Mouse (Mus musculus): ENCODE data around the gene Slc25a13. TPM values are rescaled to one million over a fixed set of nuclear protein-coding genes. Genes with fewer than 3 reads are reported as not detected.

The Slc25a13 gene
- polyA plus RNA-seq, 1 experiment: 89.0 TPM

DNA sequence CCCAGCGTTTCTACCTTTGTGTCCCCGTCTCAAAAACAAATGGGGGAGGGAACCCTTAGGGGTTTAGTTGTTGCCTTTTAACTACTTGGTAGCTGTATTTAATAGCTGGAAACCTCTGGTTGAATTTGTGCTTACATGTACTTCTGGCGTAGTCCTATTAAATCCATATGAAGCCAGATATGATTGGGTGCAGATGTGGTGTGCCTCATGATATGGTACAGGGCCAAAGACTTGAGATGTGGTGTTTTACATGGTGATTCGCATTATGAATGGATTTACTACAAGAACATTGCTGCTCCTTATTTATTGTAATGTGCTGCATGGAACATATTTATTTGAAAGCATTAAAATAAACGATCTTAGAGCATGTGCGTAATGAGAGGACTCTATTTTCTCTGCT lies 189.3 kb downstream of the Slc25a13 start:
- no peak for TF ChIP-seq POLR2A (IDR thresholded peaks at IDR 0.05; ENCODE audit: insufficient read depth, low read length)
- TF ChIP-seq EP300 (IDR thresholded peaks at IDR 0.05; ENCODE audit: insufficient read depth, low read depth, low read length): no peak
- TF ChIP-seq CTCF (IDR thresholded peaks at IDR 0.05; ENCODE audit: low read depth, low read length): no peak
- no peaks in the 10 kb centered on the region for H3K4me1 ChIP-seq (ENCODE audit: control insufficient read depth, insufficient read depth, low read length)
- H3K4me3 ChIP-seq (ENCODE audit: low read depth, low read length): no peak overlapping the region
- H3K9ac ChIP-seq (ENCODE audit: low read depth, poor library complexity, severe bottlenecking): no peak overlapping the region
- no peak overlapping the region for H3K27ac ChIP-seq (ENCODE audit: insufficient read depth, low read length)
- H3K27me3 ChIP-seq (ENCODE audit: control insufficient read depth, insufficient read depth, low read length, poor library complexity, severe bottlenecking): no peaks in the 10 kb centered on the region; the same call in 1 of the 2 replicates
- H3K36me3 ChIP-seq (ENCODE audit: control insufficient read depth, insufficient read depth, low read length, poor library complexity, severe bottlenecking): no peaks in the 10 kb centered on the region
- no peaks in the 10 kb centered on the region for H3K9me3 ChIP-seq (replicated peaks; ENCODE audit: control insufficient read depth, insufficient read depth, low read length, poor library complexity, severe bottlenecking)

GRCm38 (mm10) chr6:6023976-6024375 lies 193.0 kb downstream of the Slc25a13 start:
- Histone ChIP-seq H3K36me3 (ENCODE audit: control insufficient read depth, insufficient read depth, low read length, poor library complexity, severe bottlenecking) (no peaks in the 10 kb centered on the region), H3K9me3 (replicated peaks; ENCODE audit: control insufficient read depth, insufficient read depth, low read length, poor library complexity, severe bottlenecking) (no peaks in the 10 kb centered on the region), H3K27ac (ENCODE audit: insufficient read depth, low read length) (no peak overlapping the region), H3K9ac (ENCODE audit: low read depth, poor library complexity, severe bottlenecking) (no peak overlapping the region), H3K4me1 (ENCODE audit: control insufficient read depth, insufficient read depth, low read length) (no peaks in the 10 kb centered on the region), H3K27me3 (ENCODE audit: control insufficient read depth, insufficient read depth, low read length, poor library complexity, severe bottlenecking) (no peaks in the 10 kb centered on the region; the same call in 1 of the 2 replicates), H3K4me3 (ENCODE audit: low read depth, low read length) (no peak overlapping the region)
- TF ChIP-seq EP300 (IDR thresholded peaks at IDR 0.05; ENCODE audit: insufficient read depth, low read depth, low read length): no peak
- TF ChIP-seq CTCF (IDR thresholded peaks at IDR 0.05; ENCODE audit: low read depth, low read length): no peak
- TF ChIP-seq POLR2A (IDR thresholded peaks at IDR 0.05; ENCODE audit: insufficient read depth, low read length): no peak

GRCm38 (mm10) chr6:6016931-6017330 lies 200.0 kb downstream of the Slc25a13 start:
- Histone ChIP-seq H3K36me3 (ENCODE audit: control insufficient read depth, insufficient read depth, low read length, poor library complexity, severe bottlenecking) (no peaks in the 10 kb centered on the region), H3K4me1 (ENCODE audit: control insufficient read depth, insufficient read depth, low read length) (no peaks in the 10 kb centered on the region), H3K4me3 (ENCODE audit: low read depth, low read length) (no peak overlapping the region), H3K9me3 (replicated peaks; ENCODE audit: control insufficient read depth, insufficient read depth, low read length, poor library complexity, severe bottlenecking) (no peaks in the 10 kb centered on the region), H3K9ac (ENCODE audit: low read depth, poor library complexity, severe bottlenecking) (no peak overlapping the region), H3K27ac (ENCODE audit: insufficient read depth, low read length) (no peak overlapping the region), H3K27me3 (ENCODE audit: control insufficient read depth, insufficient read depth, low read length, poor library complexity, severe bottlenecking) (no peaks in the 10 kb centered on the region)
- TF ChIP-seq CTCF (IDR thresholded peaks at IDR 0.05; ENCODE audit: low read depth, low read length) (no peak), EP300 (IDR thresholded peaks at IDR 0.05; ENCODE audit: insufficient read depth, low read depth, low read length) (no peak), POLR2A (IDR thresholded peaks at IDR 0.05; ENCODE audit: insufficient read depth, low read length) (no peak)

DNA sequence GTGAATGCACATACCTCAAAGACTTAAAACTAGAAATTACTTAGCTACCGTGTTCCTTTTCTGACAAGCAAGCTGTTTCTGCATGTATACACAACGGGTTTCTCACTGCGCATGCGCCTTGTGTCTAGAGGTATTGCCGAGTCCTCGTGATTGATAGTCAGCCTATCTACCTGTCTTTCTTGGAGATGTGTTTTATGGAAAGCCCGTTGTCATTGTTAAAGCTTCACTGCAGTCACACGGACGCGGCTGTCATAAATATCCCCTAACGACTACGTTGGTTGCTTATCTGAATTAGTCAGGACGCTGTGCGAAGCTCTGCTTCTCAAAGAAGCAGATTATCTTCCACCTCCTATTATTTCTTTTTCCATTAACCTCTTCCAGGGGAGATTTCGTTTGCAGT lies 201.4 kb downstream of the Slc25a13 start:
- Histone ChIP-seq H3K4me3 (ENCODE audit: low read depth, low read length) (no peak overlapping the region), H3K9me3 (replicated peaks; ENCODE audit: control insufficient read depth, insufficient read depth, low read length, poor library complexity, severe bottlenecking) (no peaks in the 10 kb centered on the region), H3K9ac (ENCODE audit: low read depth, poor library complexity, severe bottlenecking) (no peak overlapping the region), H3K4me1 (ENCODE audit: control insufficient read depth, insufficient read depth, low read length) (no peaks in the 10 kb centered on the region), H3K36me3 (ENCODE audit: control insufficient read depth, insufficient read depth, low read length, poor library complexity, severe bottlenecking) (no peaks in the 10 kb centered on the region), H3K27ac (ENCODE audit: insufficient read depth, low read length) (no peak overlapping the region), H3K27me3 (ENCODE audit: control insufficient read depth, insufficient read depth, low read length, poor library complexity, severe bottlenecking) (no peaks in the 10 kb centered on the region)
- TF ChIP-seq EP300 (IDR thresholded peaks at IDR 0.05; ENCODE audit: insufficient read depth, low read depth, low read length) (no peak), POLR2A (IDR thresholded peaks at IDR 0.05; ENCODE audit: insufficient read depth, low read length) (no peak), CTCF (IDR thresholded peaks at IDR 0.05; ENCODE audit: low read depth, low read length) (no peak)

DNA sequence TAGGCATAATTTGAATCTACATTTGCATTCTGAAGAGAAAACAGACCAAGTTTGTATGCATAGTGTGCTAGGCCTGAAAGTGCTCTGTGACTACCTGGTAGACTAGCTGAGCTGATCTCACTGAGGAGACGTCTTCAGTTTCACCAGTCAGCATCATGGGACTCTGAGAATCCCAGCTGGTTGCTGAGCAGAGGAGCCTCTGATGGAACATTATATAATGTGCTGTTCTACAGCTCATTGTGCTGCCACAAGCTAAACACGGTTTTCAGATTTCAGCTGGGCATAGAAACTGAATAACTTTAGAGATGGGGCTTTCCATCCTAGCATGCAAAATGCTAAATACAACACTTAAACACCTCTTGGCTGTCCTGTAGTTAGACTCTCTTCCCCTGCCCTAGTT lies 205.6 kb downstream of the Slc25a13 start:
- no peak overlapping the region for H3K27ac ChIP-seq (ENCODE audit: insufficient read depth, low read length)
- H3K9ac ChIP-seq (ENCODE audit: low read depth, poor library complexity, severe bottlenecking): no peak overlapping the region
- H3K9me3 ChIP-seq (replicated peaks; ENCODE audit: control insufficient read depth, insufficient read depth, low read length, poor library complexity, severe bottlenecking): no peaks in the 10 kb centered on the region
- no peaks in the 10 kb centered on the region for H3K4me1 ChIP-seq (ENCODE audit: control insufficient read depth, insufficient read depth, low read length)
- no peaks in the 10 kb centered on the region for H3K36me3 ChIP-seq (ENCODE audit: control insufficient read depth, insufficient read depth, low read length, poor library complexity, severe bottlenecking)
- H3K27me3 ChIP-seq (ENCODE audit: control insufficient read depth, insufficient read depth, low read length, poor library complexity, severe bottlenecking): peaks cover 2% of the 10 kb centered on the region; the same call in 1 of the 2 replicates
- TF ChIP-seq EP300 (IDR thresholded peaks at IDR 0.05; ENCODE audit: insufficient read depth, low read depth, low read length): no peak
- TF ChIP-seq POLR2A (IDR thresholded peaks at IDR 0.05; ENCODE audit: insufficient read depth, low read length): no peak
- no peak for TF ChIP-seq CTCF (IDR thresholded peaks at IDR 0.05; ENCODE audit: low read depth, low read length)
- H3K4me3 ChIP-seq (ENCODE audit: low read depth, low read length): no peak overlapping the region

DNA sequence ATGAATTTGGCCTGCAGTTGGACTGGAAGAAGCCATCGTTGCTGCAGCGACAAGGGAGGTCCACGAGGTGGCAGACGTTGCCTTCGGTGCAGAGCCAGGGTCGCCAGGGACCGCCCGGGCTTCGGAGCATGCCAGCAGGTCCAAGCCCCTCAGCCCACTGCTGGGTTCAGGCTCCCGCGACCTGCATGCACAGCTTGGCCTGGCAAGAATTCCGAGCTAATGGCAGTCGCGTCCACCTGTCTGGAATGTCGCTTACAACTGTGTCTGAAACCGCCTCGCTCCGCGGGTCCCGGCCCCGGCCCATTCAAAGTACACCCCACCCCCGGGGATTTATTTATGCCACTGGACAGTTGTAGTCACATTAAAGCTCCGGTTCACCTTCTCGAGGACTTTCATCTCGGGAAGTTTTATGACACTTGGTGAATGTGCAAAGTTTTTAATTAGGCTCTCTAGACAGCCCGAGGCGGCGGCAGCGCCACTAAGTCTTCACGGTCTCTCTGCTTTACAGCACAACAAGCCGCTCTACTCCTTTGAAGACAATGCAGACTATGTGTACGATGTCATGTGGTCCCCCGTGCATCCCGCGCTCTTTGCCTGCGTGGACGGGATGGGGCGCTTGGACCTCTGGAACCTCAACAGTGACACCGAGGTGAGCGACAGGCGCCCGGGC lies 211.1 kb downstream of the Slc25a13 start:
- Histone ChIP-seq H3K9ac (ENCODE audit: low read depth, poor library complexity, severe bottlenecking) (0 out of 2 replicates have a peak overlapping the region, but pooled peaks have one; percentile 23), H3K4me3 (ENCODE audit: low read depth, low read length) (peak overlapping the region; percentile 59), H3K4me1 (ENCODE audit: control insufficient read depth, insufficient read depth, low read length) (no peaks in the 10 kb centered on the region), H3K36me3 (ENCODE audit: control insufficient read depth, insufficient read depth, low read length, poor library complexity, severe bottlenecking) (no peaks in the 10 kb centered on the region), H3K27me3 (ENCODE audit: control insufficient read depth, insufficient read depth, low read length, poor library complexity, severe bottlenecking) (peaks cover 3% of the 10 kb centered on the region; the same call in 1 of the 2 replicates), H3K9me3 (replicated peaks; ENCODE audit: control insufficient read depth, insufficient read depth, low read length, poor library complexity, severe bottlenecking) (no peaks in the 10 kb centered on the region), H3K27ac (ENCODE audit: insufficient read depth, low read length) (no peak overlapping the region)
- TF ChIP-seq POLR2A (IDR thresholded peaks at IDR 0.05; ENCODE audit: insufficient read depth, low read length) (no peak), CTCF (IDR thresholded peaks at IDR 0.05; ENCODE audit: low read depth, low read length) (peak; percentile 91), EP300 (IDR thresholded peaks at IDR 0.05; ENCODE audit: insufficient read depth, low read depth, low read length) (0 out of 2 replicates have a peak, but pooled peaks have one; percentile 30)
